Mouse (Mus musculus) cerebellum, adult 2 months (tissue): ENCODE measurements around the gene Meis1.

Source experiments
- CTCF ChIP-seq: fragments of 200-500 bp; IDR thresholded peaks from 2 replicates; pipeline ENCODE4 v1.5.1; 2011; ENCODE audit warnings: low read depth, mild to moderate bottlenecking, control low read depth, low read length, moderate library complexity, borderline replicate concordance; ENCODE audit not compliant: insufficient read depth
- POLR2A ChIP-seq: fragments of 200-500 bp; IDR thresholded peaks from 2 replicates; pipeline ENCODE4 v1.6.1; 2011; ENCODE audit warnings: low read length, control low read depth, borderline replicate concordance; ENCODE audit not compliant: insufficient read depth

- TF ChIP-seq CTCF: no peak
- no peak for TF ChIP-seq POLR2A
These were observed 7.3 kb upstream of the Meis1 start for GRCm38 (mm10) chr11:19025976-19026520.
